Mouse (Mus musculus) embryonic fibroblast, embryonic 13.5 days (primary cell): ENCODE data around the gene Rasal1.

Experiments
- CTCF ChIP-seq: IDR thresholded peaks from 2 replicates; pipeline ENCODE4 v1.5.1; 2011; ENCODE audit warnings: mild to moderate bottlenecking, control low read depth, low read length, moderate library complexity, borderline replicate concordance; ENCODE audit not compliant: insufficient read depth
- POLR2A ChIP-seq: IDR thresholded peaks from 2 replicates; pipeline ENCODE4 v1.6.1; 2011; ENCODE audit warnings: low read depth, mild to moderate bottlenecking, control low read depth, low read length, moderate library complexity

DNA sequence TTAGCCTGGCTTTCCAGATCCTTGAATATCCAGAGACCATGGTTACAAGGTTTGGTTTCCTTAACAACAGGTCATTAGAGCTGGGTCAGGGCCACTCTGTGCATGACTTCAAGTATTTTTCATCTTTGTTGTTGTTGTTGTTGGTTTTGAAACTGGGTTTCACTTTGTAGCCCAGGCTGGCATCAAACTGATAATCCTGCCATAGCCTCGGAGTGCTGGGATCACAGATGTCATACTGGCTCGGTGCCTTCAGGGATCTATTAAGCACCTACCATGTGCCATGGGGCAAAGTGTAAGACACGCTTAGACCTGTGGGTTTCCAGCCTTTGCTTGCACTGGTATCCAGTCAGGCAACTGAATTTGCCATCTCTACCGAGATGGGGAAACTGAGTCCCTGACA is 53.8 kb downstream of the Rasal1 start:
- TF ChIP-seq CTCF (no peak), POLR2A (no peak)
